Mouse (Mus musculus): ENCODE results near the gene Fn3krp. TPM values are rescaled to one million over a fixed set of nuclear protein-coding genes. Genes with fewer than 3 reads are reported as not detected.

The Fn3krp gene
- 18.8 and 22.0 TPM in 2 replicates for total RNA-seq (2014; fragmentation: Nextera tagmentation)
- total RNA-seq (2017) = 35.3 and 42.9 TPM in 2 replicates

GRCm38 (mm10) chr11:121420830-121421552, at the start of gene Fn3krp:
Gene Fn3krp, plus strand, starts transcription at chr11:121421401.
- ATAC-seq (replicated peaks; ENCODE audit: low FRiP score, low TSS enrichment, poor library complexity, severe bottlenecking) = peak; percentile 96

- no peak for ATAC-seq (replicated peaks; ENCODE audit: low FRiP score, low TSS enrichment, poor library complexity, severe bottlenecking)
Measured at GRCm38 (mm10) chr11:121373305-121373704, 47.9 kb upstream of the Fn3krp start.

GRCm38 (mm10) chr11:121378644-121379043, 42.6 kb upstream of the Fn3krp start:
- no peak for ATAC-seq (replicated peaks; ENCODE audit: low FRiP score, low TSS enrichment, poor library complexity, severe bottlenecking)

- no peak for ATAC-seq (replicated peaks; ENCODE audit: low FRiP score, low TSS enrichment, poor library complexity, severe bottlenecking)
Measured at GRCm38 (mm10) chr11:121380294-121380693, 40.9 kb upstream of the Fn3krp start.

- ATAC-seq (replicated peaks; ENCODE audit: low FRiP score, low TSS enrichment, poor library complexity, severe bottlenecking) = peak; percentile 93
Measured at GRCm38 (mm10) chr11:121387750-121388553, 33.2 kb upstream of the Fn3krp start, which contains the start of gene Rab40b. Gene Rab40b, minus strand, starts transcription at chr11:121388251.

- ATAC-seq (replicated peaks; ENCODE audit: low FRiP score, low TSS enrichment, poor library complexity, severe bottlenecking) = peak; percentile 18; the same call in 1 of the 2 replicates
Measured at GRCm38 (mm10) chr11:121388554-121388945, 32.7 kb upstream of the Fn3krp start.

GRCm38 (mm10) chr11:121390793-121391192, 30.4 kb upstream of the Fn3krp start:
- 0 out of 2 replicates have a peak, but pooled peaks have one; percentile 33 for ATAC-seq (replicated peaks; ENCODE audit: low FRiP score, low TSS enrichment, poor library complexity, severe bottlenecking)

GRCm38 (mm10) chr11:121392405-121392804, 28.8 kb upstream of the Fn3krp start:
- peak; percentile 12 for ATAC-seq (replicated peaks; ENCODE audit: low FRiP score, low TSS enrichment, poor library complexity, severe bottlenecking)

- ATAC-seq (replicated peaks; ENCODE audit: low FRiP score, low TSS enrichment, poor library complexity, severe bottlenecking) = no peak
Measured at GRCm38 (mm10) chr11:121407366-121408155, 13.6 kb upstream of the Fn3krp start.

- no peak for ATAC-seq (replicated peaks; ENCODE audit: low FRiP score, low TSS enrichment, poor library complexity, severe bottlenecking)
Measured at GRCm38 (mm10) chr11:121414762-121415161, 6.4 kb upstream of the Fn3krp start.

- ATAC-seq (replicated peaks; ENCODE audit: low FRiP score, low TSS enrichment, poor library complexity, severe bottlenecking) = no peak
Measured at GRCm38 (mm10) chr11:121415351-121415750, 5.8 kb upstream of the Fn3krp start.

GRCm38 (mm10) chr11:121417971-121418370, 3.2 kb upstream of the Fn3krp start:
- ATAC-seq (replicated peaks; ENCODE audit: low FRiP score, low TSS enrichment, poor library complexity, severe bottlenecking) = no peak

- ATAC-seq (replicated peaks; ENCODE audit: low FRiP score, low TSS enrichment, poor library complexity, severe bottlenecking) = no peak
Measured at GRCm38 (mm10) chr11:121418932-121419331, 2.3 kb upstream of the Fn3krp start.

- no peak for ATAC-seq (replicated peaks; ENCODE audit: low FRiP score, low TSS enrichment, poor library complexity, severe bottlenecking)
Measured at GRCm38 (mm10) chr11:121420379-121420778, 822 bp upstream of the Fn3krp start.

- ATAC-seq (replicated peaks; ENCODE audit: low FRiP score, low TSS enrichment, poor library complexity, severe bottlenecking) = peak; percentile 66
Measured at GRCm38 (mm10) chr11:121421553-121422173, 462 bp downstream of the Fn3krp start.

- peak; percentile 70 for ATAC-seq (replicated peaks; ENCODE audit: low FRiP score, low TSS enrichment, poor library complexity, severe bottlenecking)
Measured at GRCm38 (mm10) chr11:121433397-121433796, 12.2 kb downstream of the Fn3krp start.

GRCm38 (mm10) chr11:121434156-121435155, 13.3 kb downstream of the Fn3krp start, which contains the start of gene Fn3k:
Gene Fn3k, plus strand, starts transcription at chr11:121434913.
- peak; percentile 86 for ATAC-seq (replicated peaks; ENCODE audit: low FRiP score, low TSS enrichment, poor library complexity, severe bottlenecking)

GRCm38 (mm10) chr11:121437236-121437635, 16.0 kb downstream of the Fn3krp start:
- ATAC-seq (replicated peaks; ENCODE audit: low FRiP score, low TSS enrichment, poor library complexity, severe bottlenecking) = no peak

Measured in megakaryocyte-erythroid progenitor cell, adult 5-6 weeks (primary cell).